Mouse (Mus musculus): ENCODE data around the gene Sfrp2. TPM values are rescaled to one million over a fixed set of nuclear protein-coding genes. Genes with fewer than 3 reads are reported as not detected.

The Sfrp2 gene
- polyA plus RNA-seq, 1 experiment from 2014 or later: 166 TPM

DNA sequence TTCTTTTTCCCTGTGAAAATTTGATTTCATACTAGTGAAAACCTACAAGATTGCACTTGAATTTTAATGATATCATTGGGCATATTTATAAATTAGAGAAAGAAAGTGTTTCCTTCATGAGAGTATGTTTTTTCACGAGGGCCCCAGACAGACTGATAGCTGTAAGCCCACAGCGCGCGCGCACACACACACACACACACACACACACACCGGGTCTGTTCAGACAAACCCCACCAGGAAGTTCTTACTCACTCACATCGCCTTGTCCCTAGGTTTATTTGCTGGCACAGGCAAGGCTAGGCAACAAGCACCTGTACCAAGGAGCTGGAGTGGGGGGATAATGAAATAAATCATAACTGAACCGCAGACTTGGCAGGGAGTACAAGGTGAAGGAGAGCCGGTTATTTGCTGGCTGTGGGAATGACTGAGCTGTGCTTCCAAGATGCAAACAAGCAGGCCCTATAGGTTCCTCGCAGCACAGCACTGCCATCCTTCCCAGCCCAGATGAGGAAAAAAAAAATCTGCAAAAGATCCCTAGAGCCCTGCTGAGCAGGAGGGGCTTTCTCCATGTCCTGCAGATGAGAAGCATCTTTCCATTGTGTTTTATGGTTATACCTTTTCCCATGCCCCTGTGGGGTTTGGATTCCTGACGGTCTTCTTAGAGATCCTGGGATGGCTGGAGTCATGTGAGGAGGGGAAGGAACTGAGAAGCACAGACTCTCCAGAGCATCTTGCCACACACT, 2.3 kb downstream of the Sfrp2 start:
- 35% methylated on average over 11 of the region's 11 CpGs for WGBS
- H3K9me3 ChIP-seq (ENCODE audit: low read length): no peaks in the 10 kb centered on the region
- no peak for ATAC-seq (ENCODE audit: low FRiP score, low TSS enrichment)
- peaks cover 20% of the 10 kb centered on the region for H3K4me1 ChIP-seq (ENCODE audit: insufficient read depth, low read length)
- peaks cover 16% of the 10 kb centered on the region; the same call in 1 of the 2 replicates for H3K36me3 ChIP-seq (ENCODE audit: insufficient read depth, low read length)
- H3K4me3 ChIP-seq (ENCODE audit: low read length): peak overlapping the region; percentile 37
- no peak overlapping the region for H3K27ac ChIP-seq (ENCODE audit: low read length)
- peaks cover 8% of the 10 kb centered on the region; the same call in 1 of the 2 replicates for H3K27me3 ChIP-seq (ENCODE audit: insufficient read depth, low read length)
- peak overlapping the region; percentile 40 for H3K9ac ChIP-seq (replicated peaks; ENCODE audit: low read length)
- H3K4me2 ChIP-seq (replicated peaks; ENCODE audit: low read depth, low read length): peak overlapping the region; percentile 74

DNA sequence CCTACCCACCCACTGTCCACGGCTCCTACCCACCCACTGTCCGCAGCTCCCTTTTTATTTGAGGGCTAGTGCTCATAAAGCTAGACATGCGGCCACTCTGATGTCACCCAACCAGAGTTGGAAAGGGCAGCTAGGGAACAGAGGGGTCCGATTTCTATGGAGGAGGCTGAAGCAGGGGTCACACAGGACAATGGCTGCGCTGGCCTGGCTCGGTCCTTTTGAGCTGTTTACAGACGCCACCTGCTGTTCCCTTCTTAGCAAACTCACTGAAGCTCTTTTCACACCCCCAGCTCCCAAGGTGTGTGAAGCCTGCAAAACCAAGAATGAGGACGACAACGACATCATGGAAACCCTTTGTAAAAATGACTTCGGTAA, 2.9 kb downstream of the Sfrp2 start:
- WGBS: 13% methylated on average over 10 of the region's 10 CpGs
- Histone ChIP-seq H3K4me3 (ENCODE audit: low read length) (peak overlapping the region; percentile 37), H3K9me3 (ENCODE audit: low read length) (no peaks in the 10 kb centered on the region), H3K27me3 (ENCODE audit: insufficient read depth, low read length) (peaks cover 7% of the 10 kb centered on the region; the same call in 1 of the 2 replicates), H3K4me2 (replicated peaks; ENCODE audit: low read depth, low read length) (peak overlapping the region; percentile 74), H3K36me3 (ENCODE audit: insufficient read depth, low read length) (peaks cover 16% of the 10 kb centered on the region; the same call in 1 of the 2 replicates), H3K4me1 (ENCODE audit: insufficient read depth, low read length) (peaks cover 20% of the 10 kb centered on the region), H3K9ac (replicated peaks; ENCODE audit: low read length) (peak overlapping the region; percentile 40), H3K27ac (ENCODE audit: low read length) (no peak overlapping the region)
- no peak for ATAC-seq (ENCODE audit: low FRiP score, low TSS enrichment)

DNA sequence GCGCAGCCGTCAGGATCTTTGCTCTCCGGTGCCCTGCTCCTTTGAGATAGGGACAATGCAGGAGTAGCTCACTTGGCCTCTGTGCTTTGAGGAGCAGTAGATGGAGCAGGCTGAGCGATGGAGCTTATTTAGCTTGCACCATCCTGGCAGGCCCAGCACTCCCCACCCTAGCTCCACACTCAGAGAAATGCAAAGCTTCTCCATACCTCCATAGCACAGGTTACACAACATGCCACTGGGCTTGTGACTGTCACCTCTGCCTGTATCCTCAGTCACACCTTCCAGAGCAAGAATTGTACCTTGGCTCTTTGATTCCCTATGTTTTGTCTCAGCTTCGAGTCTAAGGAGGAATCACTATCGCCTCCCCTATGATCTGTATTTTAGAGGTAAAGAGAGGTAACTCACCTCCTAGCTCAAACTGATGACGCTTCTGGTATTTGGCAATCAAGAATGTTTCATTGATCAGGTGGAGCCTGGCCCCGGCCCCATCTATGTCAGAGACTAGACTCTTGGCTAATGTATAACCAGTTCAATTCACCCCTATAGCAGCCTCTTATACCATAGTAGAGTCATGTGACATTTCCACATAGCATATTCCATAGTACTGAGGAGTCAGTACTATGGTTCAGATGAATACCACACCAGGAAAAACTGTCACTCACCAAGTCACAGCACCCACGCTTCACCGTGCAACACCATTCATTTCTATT, 5.2 kb downstream of the Sfrp2 start:
- no peak overlapping the region for H3K4me2 ChIP-seq (replicated peaks; ENCODE audit: low read depth, low read length)
- ATAC-seq (ENCODE audit: low FRiP score, low TSS enrichment): no peak
- H3K36me3 ChIP-seq (ENCODE audit: insufficient read depth, low read length): peaks cover 16% of the 10 kb centered on the region; the same call in 1 of the 2 replicates
- no peak overlapping the region for H3K9ac ChIP-seq (replicated peaks; ENCODE audit: low read length)
- H3K9me3 ChIP-seq (ENCODE audit: low read length): no peaks in the 10 kb centered on the region
- H3K4me1 ChIP-seq (ENCODE audit: insufficient read depth, low read length): peaks cover 10% of the 10 kb centered on the region
- H3K4me3 ChIP-seq (ENCODE audit: low read length): no peak overlapping the region
- 92% methylated on average over 10 of the region's 10 CpGs for WGBS
- peaks cover 7% of the 10 kb centered on the region; the same call in 1 of the 2 replicates for H3K27me3 ChIP-seq (ENCODE audit: insufficient read depth, low read length)
- no peak overlapping the region for H3K27ac ChIP-seq (ENCODE audit: low read length)

DNA sequence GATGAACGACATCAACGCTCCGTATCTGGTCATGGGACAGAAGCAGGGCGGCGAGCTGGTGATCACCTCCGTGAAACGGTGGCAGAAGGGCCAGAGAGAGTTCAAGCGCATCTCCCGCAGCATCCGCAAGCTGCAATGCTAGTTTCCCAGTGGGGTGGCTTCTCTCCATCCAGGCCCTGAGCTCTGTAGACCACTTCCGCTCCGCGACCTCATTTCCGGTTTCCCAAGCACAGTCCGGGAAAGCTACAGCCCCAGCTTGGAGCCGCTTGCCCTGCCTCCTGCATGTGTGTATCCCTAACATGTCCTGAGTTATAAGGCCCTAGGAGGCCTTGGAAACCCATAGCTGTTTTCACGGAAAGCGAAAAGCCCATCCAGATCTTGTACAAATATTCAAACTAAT, 7.2 kb downstream of the Sfrp2 start:
- no peak overlapping the region for H3K4me3 ChIP-seq (ENCODE audit: low read length)
- H3K9me3 ChIP-seq (ENCODE audit: low read length): no peaks in the 10 kb centered on the region
- peaks cover 6% of the 10 kb centered on the region; the same call in 1 of the 2 replicates for H3K4me1 ChIP-seq (ENCODE audit: insufficient read depth, low read length)
- H3K27ac ChIP-seq (ENCODE audit: low read length): no peak overlapping the region
- no peak overlapping the region for H3K9ac ChIP-seq (replicated peaks; ENCODE audit: low read length)
- peaks cover 16% of the 10 kb centered on the region; the same call in 1 of the 2 replicates for H3K36me3 ChIP-seq (ENCODE audit: insufficient read depth, low read length)
- WGBS: 89% methylated on average over 18 of the region's 18 CpGs
- H3K27me3 ChIP-seq (ENCODE audit: insufficient read depth, low read length): peaks cover 7% of the 10 kb centered on the region; the same call in 1 of the 2 replicates
- no peak for ATAC-seq (ENCODE audit: low FRiP score, low TSS enrichment)
- no peak overlapping the region for H3K4me2 ChIP-seq (replicated peaks; ENCODE audit: low read depth, low read length)

DNA sequence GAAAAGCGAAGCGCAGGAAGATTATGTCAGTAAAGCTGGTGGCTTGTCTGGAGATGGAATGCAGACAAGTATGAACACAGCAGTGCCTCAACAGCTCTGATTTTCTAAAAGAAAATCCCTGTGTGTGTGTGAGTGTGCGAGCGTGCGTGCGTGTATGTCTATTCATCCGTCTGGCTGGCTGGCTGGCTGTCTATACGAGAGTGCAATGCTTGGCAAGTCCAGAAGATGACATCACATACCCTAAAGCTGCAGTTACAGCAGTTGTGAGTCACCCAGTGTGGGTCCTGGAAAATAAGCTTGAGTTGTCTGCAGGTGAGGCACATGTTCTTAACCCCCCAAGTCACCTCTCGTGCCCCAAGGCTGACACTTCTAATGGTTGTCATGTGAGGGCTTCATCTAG, 9.3 kb downstream of the Sfrp2 start:
- H3K4me2 ChIP-seq (replicated peaks; ENCODE audit: low read depth, low read length): no peak overlapping the region
- WGBS: 84% methylated on average over 9 of the region's 9 CpGs
- no peak overlapping the region for H3K27ac ChIP-seq (ENCODE audit: low read length)
- no peaks in the 10 kb centered on the region for H3K9me3 ChIP-seq (ENCODE audit: low read length)
- ATAC-seq (ENCODE audit: low FRiP score, low TSS enrichment): no peak
- H3K4me1 ChIP-seq (ENCODE audit: insufficient read depth, low read length): no peaks in the 10 kb centered on the region
- peaks cover 14% of the 10 kb centered on the region; the same call in 1 of the 2 replicates for H3K36me3 ChIP-seq (ENCODE audit: insufficient read depth, low read length)
- no peak overlapping the region for H3K4me3 ChIP-seq (ENCODE audit: low read length)
- H3K9ac ChIP-seq (replicated peaks; ENCODE audit: low read length): no peak overlapping the region
- H3K27me3 ChIP-seq (ENCODE audit: insufficient read depth, low read length): no peaks in the 10 kb centered on the region

DNA sequence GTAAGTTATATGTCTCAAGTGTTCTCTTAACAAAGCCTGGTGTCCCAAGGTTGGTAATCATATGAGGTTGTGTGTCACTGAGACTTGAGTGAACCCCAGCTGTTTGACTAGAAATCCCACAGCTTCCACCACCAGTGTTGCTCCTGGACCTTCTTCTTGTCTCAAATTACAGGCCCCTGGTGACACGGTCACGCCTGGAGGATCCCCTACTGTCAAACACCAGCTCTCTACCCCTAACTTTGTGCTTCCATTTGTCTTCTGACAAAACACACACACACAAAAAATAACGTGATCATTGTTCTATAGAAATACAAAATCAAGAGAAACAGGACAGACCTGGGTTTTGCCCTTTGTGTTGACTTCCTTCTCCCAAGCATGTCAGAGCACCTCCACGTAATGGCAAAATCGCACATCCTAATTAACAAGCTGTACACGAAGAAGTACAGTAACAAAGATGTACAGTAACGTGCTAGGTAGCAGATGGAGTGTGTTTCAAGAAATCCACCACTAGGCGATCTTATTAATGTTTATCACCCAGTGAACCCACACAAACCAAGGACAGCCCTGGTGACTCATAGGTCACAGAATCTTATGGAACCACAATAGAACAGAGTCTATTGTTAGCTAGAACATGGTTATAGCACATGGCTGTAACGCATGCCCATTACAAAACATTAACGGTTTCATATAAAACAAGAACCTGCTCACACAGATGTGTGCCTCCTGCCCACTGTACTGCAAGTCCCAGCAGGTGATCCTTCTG, 15.5 kb downstream of the Sfrp2 start:
- H3K36me3 ChIP-seq (ENCODE audit: insufficient read depth, low read length): no peaks in the 10 kb centered on the region
- H3K27me3 ChIP-seq (ENCODE audit: insufficient read depth, low read length): no peaks in the 10 kb centered on the region
- no peak overlapping the region for H3K4me3 ChIP-seq (ENCODE audit: low read length)
- no peak overlapping the region for H3K4me2 ChIP-seq (replicated peaks; ENCODE audit: low read depth, low read length)
- H3K9me3 ChIP-seq (ENCODE audit: low read length): no peaks in the 10 kb centered on the region
- peaks cover 21% of the 10 kb centered on the region for H3K4me1 ChIP-seq (ENCODE audit: insufficient read depth, low read length)
- H3K27ac ChIP-seq (ENCODE audit: low read length): no peak overlapping the region
- 62% methylated on average over 10 of the region's 10 CpGs for WGBS
- no peak overlapping the region for H3K9ac ChIP-seq (replicated peaks; ENCODE audit: low read length)
- no peak for ATAC-seq (ENCODE audit: low FRiP score, low TSS enrichment)

DNA sequence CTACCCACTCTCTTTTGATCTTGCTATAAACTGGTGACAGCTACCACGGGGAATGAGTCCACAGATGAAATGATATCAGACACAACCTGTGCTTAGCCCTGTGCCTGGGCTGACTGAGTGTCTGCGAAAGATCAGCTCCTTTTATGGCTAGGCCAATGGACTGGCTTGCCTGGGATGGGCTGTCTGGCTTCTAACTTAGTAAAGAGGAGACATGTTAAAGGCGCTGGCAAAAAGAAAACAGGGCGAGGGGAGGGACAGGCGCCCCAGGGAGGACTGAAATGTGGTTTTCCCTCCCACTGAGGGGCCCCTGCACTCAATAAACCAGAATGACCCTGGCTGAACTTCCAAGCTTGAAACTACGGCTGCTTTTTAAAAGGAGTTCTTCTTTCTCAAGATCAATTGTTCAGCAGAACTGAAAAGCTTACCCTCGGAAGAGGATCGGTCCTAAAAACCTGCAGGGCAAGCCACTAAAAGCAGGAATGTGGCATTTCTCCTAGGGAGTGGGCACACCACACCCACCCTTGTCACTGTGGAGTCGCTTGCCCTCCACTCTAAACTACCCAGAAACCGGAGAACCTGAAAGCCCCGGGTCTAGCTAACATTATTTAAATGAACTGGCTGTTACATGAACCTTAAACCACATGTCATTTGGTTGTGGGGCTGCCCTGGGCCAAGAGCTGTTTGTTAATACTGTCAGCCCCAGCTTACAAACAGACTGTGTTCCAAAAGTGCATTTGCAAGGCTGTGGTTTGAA, 17.8 kb downstream of the Sfrp2 start:
- H3K27ac ChIP-seq (ENCODE audit: low read length): 0 out of 2 replicates have a peak overlapping the region, but pooled peaks have one; percentile 5
- H3K4me3 ChIP-seq (ENCODE audit: low read length): no peak overlapping the region
- H3K4me2 ChIP-seq (replicated peaks; ENCODE audit: low read depth, low read length): 0 out of 2 replicates have a peak overlapping the region, but pooled peaks have one; percentile 1
- peaks cover 21% of the 10 kb centered on the region for H3K4me1 ChIP-seq (ENCODE audit: insufficient read depth, low read length)
- 9% methylated on average over 11 of the region's 11 CpGs for WGBS
- ATAC-seq (ENCODE audit: low FRiP score, low TSS enrichment): peak; percentile 62; the same call in 1 of the 2 replicates
- no peak overlapping the region for H3K9ac ChIP-seq (replicated peaks; ENCODE audit: low read length)
- H3K9me3 ChIP-seq (ENCODE audit: low read length): no peaks in the 10 kb centered on the region
- H3K27me3 ChIP-seq (ENCODE audit: insufficient read depth, low read length): peaks cover 4% of the 10 kb centered on the region; the same call in 1 of the 2 replicates
- H3K36me3 ChIP-seq (ENCODE audit: insufficient read depth, low read length): no peaks in the 10 kb centered on the region

DNA sequence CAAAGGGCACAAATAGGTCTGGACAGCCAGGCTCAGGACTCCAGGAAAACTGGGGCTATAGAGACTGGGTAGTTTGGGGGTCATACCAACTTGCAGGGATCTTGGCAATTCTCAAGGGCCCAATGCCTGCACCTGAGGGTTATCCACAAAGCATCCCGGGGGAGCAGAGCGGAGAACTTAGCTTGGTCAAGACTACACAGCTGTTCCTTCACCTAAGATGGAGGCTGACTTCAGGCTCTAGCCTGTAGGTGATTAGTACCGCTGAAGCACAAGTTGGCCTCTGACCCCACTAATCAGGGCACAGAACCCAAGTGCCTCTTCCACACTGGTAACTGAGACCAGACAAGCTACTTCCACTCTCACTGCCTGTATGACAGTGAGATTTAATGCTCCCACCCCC, 18.6 kb downstream of the Sfrp2 start:
- peak; percentile 29; the same call in 1 of the 2 replicates for ATAC-seq (ENCODE audit: low FRiP score, low TSS enrichment)

DNA sequence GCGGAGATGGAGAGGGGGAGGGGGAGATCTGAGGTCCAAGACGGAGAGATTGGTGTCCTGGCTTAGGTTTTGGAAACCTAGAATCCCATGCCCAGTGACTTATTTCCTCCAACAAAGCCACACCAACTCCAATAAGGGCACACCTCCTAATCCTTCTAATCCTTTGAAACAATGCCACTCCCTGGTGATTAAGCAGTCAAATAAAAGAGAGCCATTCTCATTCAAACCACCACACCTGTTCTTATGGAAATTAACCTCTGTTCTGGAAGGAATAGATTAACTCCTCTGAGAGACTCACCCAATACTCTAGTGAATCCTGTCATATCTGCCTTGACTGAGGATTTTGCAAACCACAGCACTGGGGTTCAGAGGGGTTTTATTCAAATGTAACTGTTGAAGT, 21.0 kb downstream of the Sfrp2 start:
- Histone ChIP-seq H3K9ac (replicated peaks; ENCODE audit: low read length) (no peak overlapping the region), H3K36me3 (ENCODE audit: insufficient read depth, low read length) (no peaks in the 10 kb centered on the region), H3K4me1 (ENCODE audit: insufficient read depth, low read length) (peaks cover 23% of the 10 kb centered on the region), H3K27me3 (ENCODE audit: insufficient read depth, low read length) (peaks cover 4% of the 10 kb centered on the region; the same call in 1 of the 2 replicates), H3K4me2 (replicated peaks; ENCODE audit: low read depth, low read length) (no peak overlapping the region), H3K4me3 (ENCODE audit: low read length) (no peak overlapping the region), H3K9me3 (ENCODE audit: low read length) (no peaks in the 10 kb centered on the region), H3K27ac (ENCODE audit: low read length) (no peak overlapping the region)
- WGBS: 90% methylated on average over 2 of the region's 2 CpGs
- no peak for ATAC-seq (ENCODE audit: low FRiP score, low TSS enrichment)

More for the DNA sequence above, 18.6 kb downstream of the Sfrp2 start:
- WGBS: 59% methylated on average over 3 of the region's 3 CpGs
- Histone ChIP-seq H3K36me3 (ENCODE audit: insufficient read depth, low read length) (no peaks in the 10 kb centered on the region), H3K4me2 (replicated peaks; ENCODE audit: low read depth, low read length) (no peak overlapping the region), H3K4me1 (ENCODE audit: insufficient read depth, low read length) (peaks cover 27% of the 10 kb centered on the region), H3K27me3 (ENCODE audit: insufficient read depth, low read length) (peaks cover 4% of the 10 kb centered on the region; the same call in 1 of the 2 replicates), H3K4me3 (ENCODE audit: low read length) (no peak overlapping the region), H3K9ac (replicated peaks; ENCODE audit: low read length) (no peak overlapping the region), H3K27ac (ENCODE audit: low read length) (no peak overlapping the region), H3K9me3 (ENCODE audit: low read length) (no peaks in the 10 kb centered on the region)

All from kidney, embryonic 16.5 days (tissue).